Mouse (Mus musculus) right cerebral cortex, postnatal 10 days (tissue): ENCODE measurements around the gene Pnp2.
"Not testable (repeated sequence)": the region's sequence is repeated elsewhere in the genome, so short reads cannot be mapped to it uniquely, and the experiment has no call there.

Source experiments
- DNase-seq, 2 experiments: peaks; one replicate each; pipeline ENCODE4 v3.0.0; 2021; ENCODE audit warnings: low spot score in 2 of 2

Gene Pnp2

GRCm38 (mm10) chr14:50955942-50956508 lies at the start of gene Pnp2:
Gene Pnp2, plus strand, starts transcription at chr14:50955992.
- DNase-seq, result peak; percentile 73 to 76

- no peak for DNase-seq
These were observed 47.7 kb upstream of the Pnp2 start for GRCm38 (mm10) chr14:50908126-50908525.

GRCm38 (mm10) chr14:50911356-50911755 lies 44.4 kb upstream of the Pnp2 start:
- DNase-seq, result no peak

- DNase-seq, result not testable (repeated sequence)
These were observed 32.4 kb upstream of the Pnp2 start for GRCm38 (mm10) chr14:50923437-50923836.

- peak; percentile 99 for DNase-seq
These were observed 31.3 kb upstream of the Pnp2 start, which contains the start of the genes Osgep and Apex1 for GRCm38 (mm10) chr14:50924281-50925064. Gene Osgep, minus strand, starts transcription at chr14:50924893. Gene Apex1, plus strand, starts transcription at chr14:50924968.

- peak in 1 of 2 experiments; percentile 38 for DNase-seq
These were observed 30.5 kb upstream of the Pnp2 start for GRCm38 (mm10) chr14:50925111-50925920.

- DNase-seq, result no peak
These were observed 28.4 kb upstream of the Pnp2 start for GRCm38 (mm10) chr14:50927366-50927765.

- peak in 1 of 2 experiments; percentile 48 for DNase-seq
These were observed 25.8 kb upstream of the Pnp2 start for GRCm38 (mm10) chr14:50929951-50930350.

- peak; percentile 56 to 68 for DNase-seq
These were observed 25.4 kb upstream of the Pnp2 start for GRCm38 (mm10) chr14:50930377-50930753.

- DNase-seq, result peak; percentile 99 to 100
These were observed 24.9 kb upstream of the Pnp2 start, which contains the start of the genes Pip4p1 and Pnp for GRCm38 (mm10) chr14:50930754-50931492. Gene Pip4p1, minus strand, starts transcription at chr14:50930856. Gene Pnp, plus strand, starts transcription at chr14:50931082.

- no peak for DNase-seq
These were observed 24.2 kb upstream of the Pnp2 start for GRCm38 (mm10) chr14:50931493-50932020.

- no peak for DNase-seq
These were observed 19.1 kb upstream of the Pnp2 start for GRCm38 (mm10) chr14:50936649-50937048.

GRCm38 (mm10) chr14:50938119-50938908 lies 17.5 kb upstream of the Pnp2 start:
- no peak for DNase-seq

GRCm38 (mm10) chr14:50938940-50939339 lies 16.9 kb upstream of the Pnp2 start:
- DNase-seq, result no peak

GRCm38 (mm10) chr14:50943932-50944667 lies 11.7 kb upstream of the Pnp2 start, which contains the start of gene Gm49342:
Gene Gm49342, plus strand, starts transcription at chr14:50944517.
- peak; percentile 92 to 93 for DNase-seq

- DNase-seq, result not testable (repeated sequence)
These were observed 11.1 kb upstream of the Pnp2 start for GRCm38 (mm10) chr14:50944668-50945033.

- DNase-seq, result not testable (repeated sequence)
These were observed 10.7 kb upstream of the Pnp2 start for GRCm38 (mm10) chr14:50945081-50945480.

- not testable (repeated sequence) for DNase-seq
These were observed 10.3 kb upstream of the Pnp2 start for GRCm38 (mm10) chr14:50945526-50945925.

GRCm38 (mm10) chr14:50955487-50955886 lies 305 bp upstream of the Pnp2 start:
- no peak for DNase-seq

GRCm38 (mm10) chr14:50956724-50957123 lies 932 bp downstream of the Pnp2 start:
- DNase-seq, result not testable (repeated sequence)
